Mouse (Mus musculus) ES-Bruce4 (cell line): ENCODE measurements around the gene Golga4.

Experiments
- CTCF ChIP-seq: IDR thresholded peaks from one replicate; pipeline ENCODE4 v1.8.1; 2011; ENCODE audit warnings: low read depth, low read length
- EP300 ChIP-seq: IDR thresholded peaks from 2 replicates; pipeline ENCODE4 v1.6.1; 2011; ENCODE audit warnings: low read depth, low read length; ENCODE audit not compliant: insufficient read depth
- POLR2A ChIP-seq: IDR thresholded peaks from one replicate; pipeline ENCODE4 v1.8.1; 2011; ENCODE audit warnings: low read length; ENCODE audit not compliant: insufficient read depth

GRCm38 (mm10) chr9:118498061-118498460 lies 8.0 kb upstream of the Golga4 start:
- TF ChIP-seq POLR2A = no peak
- peak; percentile 24 for TF ChIP-seq CTCF
- no peak for TF ChIP-seq EP300
